Mouse (Mus musculus): ENCODE results near the gene Nfkbil1.

GRCm38 (mm10) chr17:35205380-35205769 lies 30.2 kb downstream of the Nfkbil1 start:
- no peak for TF ChIP-seq CTCF (IDR thresholded peaks at IDR 0.05; ENCODE audit: low read depth)
- no peak for TF ChIP-seq EP300 (IDR thresholded peaks at IDR 0.05; ENCODE audit: low read depth)

Measured in liver, postnatal 0 days (tissue).